Mouse (Mus musculus) ovary, postnatal 14 days (tissue): ENCODE results near the gene Mlh1.

ENCODE experiments used
- DNase-seq: peaks from one replicate; pipeline ENCODE4 v3.0.0; 2022; ENCODE audit warnings: low spot score

Gene Mlh1

GRCm38 (mm10) chr9:111213501-111213900, 58.1 kb downstream of the Mlh1 start:
- DNase-seq: no peak

GRCm38 (mm10) chr9:111211122-111212041, 60.2 kb downstream of the Mlh1 start:
- no peak for DNase-seq

GRCm38 (mm10) chr9:111210412-111210811, 61.2 kb downstream of the Mlh1 start:
- no peak for DNase-seq

GRCm38 (mm10) chr9:111209158-111209699, 62.4 kb downstream of the Mlh1 start:
- DNase-seq: no peak

GRCm38 (mm10) chr9:111208185-111208584, 63.4 kb downstream of the Mlh1 start:
- no peak for DNase-seq

- no peak for DNase-seq
Measured at GRCm38 (mm10) chr9:111207683-111208082, 63.9 kb downstream of the Mlh1 start.

- DNase-seq: no peak
Measured at GRCm38 (mm10) chr9:111204601-111205375, 66.8 kb downstream of the Mlh1 start.

GRCm38 (mm10) chr9:111200208-111200607, 71.4 kb downstream of the Mlh1 start:
- DNase-seq: no peak

- no peak for DNase-seq
Measured at GRCm38 (mm10) chr9:111198332-111198731, 73.3 kb downstream of the Mlh1 start.

- no peak for DNase-seq
Measured at GRCm38 (mm10) chr9:111197712-111198111, 73.9 kb downstream of the Mlh1 start.

GRCm38 (mm10) chr9:111197116-111197515, 74.5 kb downstream of the Mlh1 start:
- DNase-seq: no peak

GRCm38 (mm10) chr9:111193211-111193610, 78.4 kb downstream of the Mlh1 start:
- no peak for DNase-seq

GRCm38 (mm10) chr9:111188731-111189130, 82.9 kb downstream of the Mlh1 start:
- DNase-seq: no peak

GRCm38 (mm10) chr9:111186861-111187260, 84.7 kb downstream of the Mlh1 start:
- no peak for DNase-seq

- DNase-seq: no peak
Measured at GRCm38 (mm10) chr9:111184929-111185328, 86.7 kb downstream of the Mlh1 start.

- DNase-seq: no peak
Measured at GRCm38 (mm10) chr9:111182176-111182575, 89.4 kb downstream of the Mlh1 start.

GRCm38 (mm10) chr9:111178971-111179370, 92.6 kb downstream of the Mlh1 start:
- DNase-seq: no peak
